Mouse (Mus musculus) G1E (cell line): ENCODE measurements around the gene Slc22a8. TPM values are rescaled to one million over a fixed set of nuclear protein-coding genes. Genes with fewer than 3 reads are reported as not detected.

ENCODE experiments used
- ATAC-seq: 2 replicates; pipeline ENCODE4 v1.8.0; 2016; ENCODE audit warnings: mild to moderate bottlenecking; ENCODE audit not compliant: insufficient number of reproducible peaks, poor library complexity, low FRiP score, severe bottlenecking; ENCODE audit errors: extremely low read depth
- DNase-seq: peaks from one replicate; pipeline ENCODE4 v3.0.0; 2012; ENCODE audit warnings: low spot score
- H3K27me3 ChIP-seq: 2 replicates; pipeline ENCODE4 v1.6.1; 2012; ENCODE audit warnings: mild to moderate bottlenecking, low read length, inconsistent platforms; ENCODE audit not compliant: insufficient read depth
- H3K36me3 ChIP-seq: replicated peaks from 2 replicates; pipeline ENCODE3; 2012; ENCODE audit warnings: mild to moderate bottlenecking, inconsistent platforms
- H3K4me1 ChIP-seq: 2 replicates; pipeline ENCODE4 v1.6.1; 2012; ENCODE audit warnings: low read depth, low read length, inconsistent platforms, mixed read lengths; ENCODE audit not compliant: insufficient read depth
- H3K4me3 ChIP-seq: 2 replicates; pipeline ENCODE4 v1.5.1; 2012; ENCODE audit warnings: low read depth, mild to moderate bottlenecking, inconsistent platforms, low read length, moderate library complexity, mixed read lengths
- H3K9me3 ChIP-seq: replicated peaks from 2 replicates; pipeline ENCODE4 v1.6.1; 2012; ENCODE audit warnings: inconsistent platforms
- CTCF ChIP-seq: IDR thresholded peaks from 2 replicates; pipeline ENCODE4 v1.5.1; 2012; ENCODE audit warnings: low read depth, low read length, inconsistent platforms, mixed read lengths
- GATA1 ChIP-seq: IDR thresholded peaks from 2 replicates; pipeline ENCODE4 v1.6.1; 2012; ENCODE audit warnings: borderline replicate concordance, low read length, inconsistent platforms, mixed read lengths
- GATA2 ChIP-seq: IDR thresholded peaks from 2 replicates; pipeline ENCODE4 v1.6.1; 2012; ENCODE audit warnings: low read depth, low read length, inconsistent platforms, borderline replicate concordance
- POLR2AphosphoS5 ChIP-seq: IDR thresholded peaks from 2 replicates; pipeline ENCODE4 v1.6.1; 2012; ENCODE audit warnings: low read depth, low read length, inconsistent platforms; ENCODE audit not compliant: insufficient replicate concordance
- TAL1 ChIP-seq: conservative IDR thresholded peaks from 2 replicates; pipeline ENCODE4 v1.6.1; 2012; ENCODE audit warnings: low read depth, low read length, inconsistent platforms, mixed read lengths
- polyA plus RNA-seq: library from polyadenylated mRNA; stranded (reverse); fragments of >175 nt; gene quantifications from 2 replicates; pipeline ENCODE4 v1.2.3, GENCODE M21; 2012
- total RNA-seq, 2 experiments: library from RNA; stranded (forward) in 1 of 2; stranded (reverse) in 1 of 2; fragments of 200-1000 nt in 1 of 2; fragments of >200 nt in 1 of 2; fragmentation: Nextera tagmentation in 1 of 2; gene quantifications; 2 replicates each; pipeline ENCODE4 v1.2.3; 2014 to 2017

Slc22a8 gene
- total and polyA plus RNA-seq, 3 experiments, result 0.16 TPM; not detected in 2

DNA sequence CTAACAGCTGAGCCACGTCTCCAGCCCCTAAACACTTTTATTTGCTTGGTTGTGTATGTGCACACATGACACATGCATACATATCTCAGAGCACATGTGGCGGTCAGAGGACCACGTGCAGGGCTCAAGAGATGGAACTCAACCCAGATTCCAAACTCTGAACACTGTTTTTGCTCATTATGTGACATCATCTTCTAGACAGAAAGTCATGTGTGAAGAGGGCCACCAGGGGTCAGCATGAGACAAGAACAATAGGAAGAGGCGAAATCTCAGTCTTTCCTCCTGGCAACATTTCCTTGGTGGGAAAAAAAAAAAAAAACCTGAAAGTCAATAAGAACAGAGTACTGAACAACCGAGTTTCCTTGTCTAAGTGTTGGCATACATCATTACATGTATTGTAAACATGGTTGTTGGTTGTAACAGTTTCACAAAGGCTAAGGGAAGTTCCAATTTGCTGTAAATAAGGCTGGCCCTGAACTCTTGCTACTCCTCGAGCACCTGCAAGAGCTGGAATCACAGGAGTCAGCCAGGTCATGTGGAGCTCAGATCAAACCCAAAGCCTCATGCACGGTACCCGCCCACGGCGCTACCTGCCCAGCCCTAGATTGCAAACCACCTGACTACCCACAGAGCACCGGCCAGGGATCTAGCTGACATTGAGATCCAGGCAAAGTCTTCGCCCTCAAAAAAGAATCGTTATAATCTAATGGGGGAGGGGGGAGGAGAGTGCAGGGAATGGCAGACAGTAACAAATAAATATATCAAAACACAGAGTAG is 23.8 kb upstream of the Slc22a8 start:
- TF ChIP-seq TAL1 (no peak), GATA1 (no peak), CTCF (0 out of 2 replicates have a peak, but pooled peaks have one; percentile 4), POLR2AphosphoS5 (no peak), GATA2 (no peak)
- ATAC-seq (no peak), DNase-seq (no peak)
- no peaks in the 10 kb centered on the region for H3K9me3 ChIP-seq
- H3K27me3 ChIP-seq, result peaks cover 39% of the 10 kb centered on the region
- H3K4me1 ChIP-seq, result peaks cover 13% of the 10 kb centered on the region
- H3K36me3 ChIP-seq, result no peaks in the 10 kb centered on the region
- H3K4me3 ChIP-seq, result no peak overlapping the region

DNA sequence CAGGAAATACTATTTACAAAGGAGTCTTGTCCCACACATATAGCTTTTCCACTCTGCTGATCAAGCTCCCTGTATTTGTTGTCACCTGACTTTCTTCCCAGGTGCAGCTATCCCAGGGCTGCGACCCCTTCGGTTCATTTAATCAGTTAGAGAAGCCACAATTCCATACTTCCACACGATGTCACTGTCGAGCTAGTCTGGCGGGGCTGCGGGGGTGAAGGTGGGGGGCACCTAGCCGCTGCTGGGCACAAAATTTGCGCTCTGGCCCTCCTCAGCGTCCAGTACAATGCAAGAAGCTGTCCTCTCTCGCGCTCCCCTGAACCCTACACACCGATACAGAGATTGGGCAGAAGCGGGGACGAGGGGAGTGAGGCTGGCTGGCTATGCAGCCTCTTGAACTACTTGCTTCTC is 21.6 kb upstream of the Slc22a8 start:
- ATAC-seq (no peak), DNase-seq (no peak)
- no peak overlapping the region for H3K4me3 ChIP-seq
- H3K9me3 ChIP-seq, result no peaks in the 10 kb centered on the region
- peaks cover 13% of the 10 kb centered on the region for H3K4me1 ChIP-seq
- TF ChIP-seq TAL1, result no peak
- no peak for TF ChIP-seq POLR2AphosphoS5
- no peak for TF ChIP-seq GATA1
- TF ChIP-seq CTCF, result no peak
- no peak for TF ChIP-seq GATA2
- H3K36me3 ChIP-seq, result no peaks in the 10 kb centered on the region
- peaks cover 45% of the 10 kb centered on the region for H3K27me3 ChIP-seq

- Histone ChIP-seq H3K4me1 (peaks cover 13% of the 10 kb centered on the region), H3K4me3 (no peak overlapping the region), H3K36me3 (no peaks in the 10 kb centered on the region), H3K9me3 (no peaks in the 10 kb centered on the region), H3K27me3 (peaks cover 45% of the 10 kb centered on the region)
- DNase-seq (no peak), ATAC-seq (no peak)
- no peak for TF ChIP-seq TAL1
- TF ChIP-seq GATA2, result no peak
- no peak for TF ChIP-seq POLR2AphosphoS5
- no peak for TF ChIP-seq GATA1
- no peak for TF ChIP-seq CTCF
Observed at GRCm38 (mm10) chr19:8570341-8571040, 20.6 kb upstream of the Slc22a8 start.

DNA sequence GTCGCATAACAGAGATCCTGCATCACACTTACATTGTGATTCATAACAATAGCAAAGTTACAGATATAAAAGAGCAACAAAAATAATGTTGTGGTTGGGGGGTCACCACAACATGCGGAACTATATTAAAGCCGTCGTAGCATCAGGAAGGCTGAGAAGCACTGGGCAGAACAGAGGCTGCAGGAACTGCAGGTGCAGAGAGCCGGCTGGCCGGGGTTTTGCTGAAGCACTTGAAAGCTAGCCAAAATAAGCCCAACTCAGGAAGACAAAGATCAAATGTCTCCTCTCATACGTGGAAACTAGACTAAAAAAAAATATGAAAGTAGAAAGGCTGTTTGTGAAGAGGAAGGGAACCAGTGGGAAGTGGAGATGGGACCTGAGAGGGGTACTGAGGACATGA is 19.3 kb upstream of the Slc22a8 start:
- H3K36me3 ChIP-seq, result no peaks in the 10 kb centered on the region
- H3K4me1 ChIP-seq, result peaks cover 9% of the 10 kb centered on the region
- no peaks in the 10 kb centered on the region for H3K9me3 ChIP-seq
- DNase-seq, result no peak
- peaks cover 40% of the 10 kb centered on the region for H3K27me3 ChIP-seq
- no peak overlapping the region for H3K4me3 ChIP-seq
- TF ChIP-seq CTCF, result no peak
- no peak for TF ChIP-seq TAL1
- no peak for TF ChIP-seq GATA1
- TF ChIP-seq GATA2, result no peak
- TF ChIP-seq POLR2AphosphoS5, result no peak
- no peak for ATAC-seq

GRCm38 (mm10) chr19:8572485-8572884 is 18.6 kb upstream of the Slc22a8 start:
- TF ChIP-seq CTCF (no peak), GATA1 (no peak), POLR2AphosphoS5 (no peak), GATA2 (no peak), TAL1 (no peak)
- no peaks in the 10 kb centered on the region for H3K36me3 ChIP-seq
- peaks cover 7% of the 10 kb centered on the region; the same call in 1 of the 2 replicates for H3K4me1 ChIP-seq
- peaks cover 42% of the 10 kb centered on the region for H3K27me3 ChIP-seq
- no peaks in the 10 kb centered on the region for H3K9me3 ChIP-seq
- DNase-seq, result no peak
- H3K4me3 ChIP-seq, result no peak overlapping the region
- ATAC-seq, result no peak

- Histone ChIP-seq H3K27me3 (peaks cover 33% of the 10 kb centered on the region), H3K4me1 (peaks cover 9% of the 10 kb centered on the region), H3K4me3 (no peak overlapping the region), H3K9me3 (no peaks in the 10 kb centered on the region), H3K36me3 (no peaks in the 10 kb centered on the region)
- no peak for DNase-seq
- no peak for ATAC-seq
- TF ChIP-seq GATA2 (no peak), GATA1 (no peak), CTCF (no peak), POLR2AphosphoS5 (no peak), TAL1 (no peak)
Observed at GRCm38 (mm10) chr19:8577432-8577831, 13.6 kb upstream of the Slc22a8 start.
